Mouse (Mus musculus): ENCODE data around the gene Lurap1.
A peak's percentile ranks its signal among the peaks of the same experiment; 100 is the strongest.

Lurap1 gene

DNA sequence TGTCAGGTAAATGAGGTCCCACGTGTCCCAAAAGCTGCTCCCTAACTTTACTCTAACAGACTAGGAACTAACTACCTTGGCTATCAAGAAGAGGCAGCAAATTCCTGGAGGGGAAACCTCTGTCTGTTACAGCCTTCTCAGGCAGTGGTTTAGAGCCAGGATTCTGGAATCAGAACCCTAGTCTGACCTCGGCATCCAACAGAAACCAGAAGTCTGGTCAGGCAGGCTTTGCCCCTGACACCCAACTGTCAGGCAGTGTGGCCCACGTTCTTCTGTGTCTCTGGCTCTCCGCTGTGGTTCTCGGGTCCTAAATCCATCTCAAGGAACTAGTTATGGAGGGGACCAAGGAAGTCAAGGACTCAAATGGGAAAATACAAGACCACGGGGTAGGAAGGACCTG lies at the start of gene Lurap1:
Gene Lurap1 (minus strand): TSS at position 101 of the 400 bp plus-strand sequence.
- Histone ChIP-seq H3K9me3 (ENCODE audit: low read length) (peaks cover 4% of the 10 kb centered on the region), H3K4me3 (replicated peaks; ENCODE audit: low read length) (peak within 1 kb of the TSS; percentile 89), H3K36me3 (ENCODE audit: insufficient read depth, low read length) (peaks cover 48% of the 10 kb centered on the region), H3K27me3 (ENCODE audit: insufficient read depth, low read length) (peaks cover 3% of the 10 kb centered on the region; the same call in 1 of the 2 replicates), H3K4me1 (replicated peaks; ENCODE audit: low read depth, low read length) (peaks cover 44% of the 10 kb centered on the region)
- TF ChIP-seq CTCF (conservative IDR thresholded peaks at IDR 0.05; ENCODE audit: low read length) = no peak
- no peak for TF ChIP-seq NANOG (IDR thresholded peaks at IDR 0.05; ENCODE audit: borderline replicate concordance, low read length)
- TF ChIP-seq POU5F1 (IDR thresholded peaks at IDR 0.05; ENCODE audit: borderline replicate concordance, low read length) = no peak

DNA sequence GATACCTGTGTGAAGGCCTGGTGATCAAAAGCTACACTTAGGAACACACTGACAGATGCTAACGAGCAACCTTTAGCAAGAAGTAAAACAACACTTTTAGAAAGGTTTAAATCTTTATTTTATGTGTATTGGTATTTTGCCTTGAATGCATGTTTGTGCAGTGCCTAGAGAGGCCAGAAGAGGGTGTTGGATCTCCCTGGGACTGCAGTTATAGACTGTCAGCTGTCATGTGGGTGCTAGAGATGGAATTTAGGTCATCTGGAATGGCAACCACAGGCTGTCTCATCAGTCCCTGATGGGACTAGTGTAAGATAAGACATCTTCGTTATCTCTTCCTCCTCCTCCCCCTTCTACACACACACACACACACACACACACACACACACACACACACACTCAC lies 47.3 kb upstream of the Lurap1 start:
- Histone ChIP-seq H3K36me3 (ENCODE audit: insufficient read depth, low read length) (no peaks in the 10 kb centered on the region), H3K9me3 (ENCODE audit: low read length) (no peaks in the 10 kb centered on the region), H3K27me3 (ENCODE audit: insufficient read depth, low read length) (peaks cover 2% of the 10 kb centered on the region; the same call in 1 of the 2 replicates), H3K4me3 (replicated peaks; ENCODE audit: low read length) (no peak overlapping the region), H3K4me1 (replicated peaks; ENCODE audit: low read depth, low read length) (no peaks in the 10 kb centered on the region)
- peak; percentile 31 for TF ChIP-seq CTCF (conservative IDR thresholded peaks at IDR 0.05; ENCODE audit: low read length)
- TF ChIP-seq NANOG (IDR thresholded peaks at IDR 0.05; ENCODE audit: borderline replicate concordance, low read length) = no peak
- TF ChIP-seq POU5F1 (IDR thresholded peaks at IDR 0.05; ENCODE audit: borderline replicate concordance, low read length) = no peak

DNA sequence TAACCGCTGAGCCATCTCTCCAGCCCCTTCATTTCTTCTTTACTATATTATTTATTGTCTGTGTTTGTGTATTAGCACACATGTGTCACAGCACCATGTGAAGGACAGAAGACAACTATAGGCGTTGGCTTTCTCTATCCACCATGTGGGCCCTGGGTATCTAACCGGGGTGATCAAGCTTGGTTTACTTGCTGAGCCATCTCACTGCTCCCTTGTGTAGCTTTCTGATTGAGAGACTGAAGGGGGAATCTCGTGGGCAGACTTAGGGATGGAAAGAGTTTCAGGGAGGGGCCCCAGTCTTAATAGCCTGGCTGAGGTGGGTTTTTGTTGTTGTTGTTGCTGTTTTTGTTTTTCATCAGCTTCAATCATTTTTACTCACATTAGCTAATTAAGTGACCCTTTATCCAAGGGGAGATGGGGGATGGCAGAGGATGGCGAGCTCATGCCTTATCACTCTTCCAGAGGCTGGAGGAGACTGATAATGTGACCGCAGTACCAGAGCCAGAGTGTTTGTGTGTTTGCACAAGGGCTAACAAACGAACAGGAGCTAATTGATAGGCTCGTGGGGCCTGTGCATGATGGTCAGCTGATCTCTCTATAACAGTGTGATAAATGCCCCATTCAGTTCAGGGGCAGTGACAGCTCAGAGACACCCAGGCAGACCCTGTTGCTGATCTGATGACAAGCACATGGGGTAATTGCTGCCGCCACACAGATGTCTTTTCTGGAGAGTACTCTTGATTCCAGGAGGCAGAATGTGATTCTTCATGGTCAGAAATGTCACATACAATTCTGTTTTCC lies 42.6 kb upstream of the Lurap1 start:
- TF ChIP-seq NANOG (IDR thresholded peaks at IDR 0.05; ENCODE audit: borderline replicate concordance, low read length) = no peak
- TF ChIP-seq POU5F1 (IDR thresholded peaks at IDR 0.05; ENCODE audit: borderline replicate concordance, low read length) = no peak
- no peak for TF ChIP-seq CTCF (conservative IDR thresholded peaks at IDR 0.05; ENCODE audit: low read length)
- no peaks in the 10 kb centered on the region for H3K27me3 ChIP-seq (ENCODE audit: insufficient read depth, low read length)
- no peak overlapping the region for H3K4me3 ChIP-seq (replicated peaks; ENCODE audit: low read length)
- no peaks in the 10 kb centered on the region for H3K9me3 ChIP-seq (ENCODE audit: low read length)
- H3K4me1 ChIP-seq (replicated peaks; ENCODE audit: low read depth, low read length) = no peaks in the 10 kb centered on the region
- no peaks in the 10 kb centered on the region for H3K36me3 ChIP-seq (ENCODE audit: insufficient read depth, low read length)

DNA sequence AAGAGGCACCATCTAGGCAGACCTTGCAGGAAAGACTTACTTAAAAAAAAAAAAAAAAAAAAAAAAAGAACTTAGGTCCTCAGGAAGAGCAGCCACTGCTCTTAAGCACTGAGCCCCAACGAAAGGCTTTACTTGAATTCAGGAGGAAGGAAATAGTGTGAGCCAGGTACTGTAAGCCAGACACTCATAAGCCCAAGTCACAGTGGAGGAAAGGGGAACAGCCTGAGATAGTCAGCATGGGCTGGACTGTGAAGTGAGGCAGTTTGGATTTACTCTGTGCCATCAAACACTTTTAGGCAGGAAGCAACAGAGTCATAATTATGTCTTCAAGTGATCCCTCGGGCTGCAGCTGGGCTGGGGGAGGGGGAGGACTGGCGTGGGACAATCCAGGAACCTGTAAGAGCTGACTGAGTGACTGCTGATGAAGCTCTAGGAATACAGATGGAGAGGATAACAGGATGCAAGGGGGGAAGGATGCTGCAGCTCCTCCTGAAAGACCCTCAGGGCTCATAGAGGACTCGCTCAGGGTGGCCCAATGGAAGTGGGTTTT lies 41.2 kb upstream of the Lurap1 start:
- no peak for TF ChIP-seq CTCF (conservative IDR thresholded peaks at IDR 0.05; ENCODE audit: low read length)
- no peak for TF ChIP-seq POU5F1 (IDR thresholded peaks at IDR 0.05; ENCODE audit: borderline replicate concordance, low read length)
- TF ChIP-seq NANOG (IDR thresholded peaks at IDR 0.05; ENCODE audit: borderline replicate concordance, low read length) = no peak
- H3K27me3 ChIP-seq (ENCODE audit: insufficient read depth, low read length) = no peaks in the 10 kb centered on the region
- 0 out of 2 replicates have a peak, but pooled peaks cover 3% of the 10 kb centered on the region for H3K9me3 ChIP-seq (ENCODE audit: low read length)
- no peak overlapping the region for H3K4me3 ChIP-seq (replicated peaks; ENCODE audit: low read length)
- H3K4me1 ChIP-seq (replicated peaks; ENCODE audit: low read depth, low read length) = no peaks in the 10 kb centered on the region
- H3K36me3 ChIP-seq (ENCODE audit: insufficient read depth, low read length) = no peaks in the 10 kb centered on the region

DNA sequence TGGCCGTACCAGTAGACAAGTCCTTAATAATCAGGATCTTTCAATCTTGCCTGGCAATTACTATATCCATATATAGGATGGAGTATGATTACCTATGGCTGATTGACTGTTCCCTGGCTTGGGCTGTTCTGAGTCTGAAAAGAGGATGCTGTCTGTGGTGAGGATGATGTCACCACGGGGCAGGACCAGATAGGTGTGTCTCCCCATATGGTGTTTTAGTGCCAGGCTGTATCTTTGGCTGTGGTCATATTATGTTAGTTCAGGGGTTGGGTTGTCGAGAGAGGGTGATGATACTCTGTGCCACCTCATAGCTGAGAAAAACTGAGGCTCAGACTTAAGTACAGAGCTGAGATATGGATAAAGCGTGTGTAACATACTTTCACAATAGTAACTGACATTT lies 33.9 kb upstream of the Lurap1 start:
- H3K4me1 ChIP-seq (replicated peaks; ENCODE audit: low read depth, low read length) = peaks cover 27% of the 10 kb centered on the region
- H3K9me3 ChIP-seq (ENCODE audit: low read length) = 0 out of 2 replicates have a peak, but pooled peaks cover 3% of the 10 kb centered on the region
- H3K36me3 ChIP-seq (ENCODE audit: insufficient read depth, low read length) = no peaks in the 10 kb centered on the region
- no peak for TF ChIP-seq CTCF (conservative IDR thresholded peaks at IDR 0.05; ENCODE audit: low read length)
- TF ChIP-seq NANOG (IDR thresholded peaks at IDR 0.05; ENCODE audit: borderline replicate concordance, low read length) = no peak
- no peak overlapping the region for H3K4me3 ChIP-seq (replicated peaks; ENCODE audit: low read length)
- no peaks in the 10 kb centered on the region for H3K27me3 ChIP-seq (ENCODE audit: insufficient read depth, low read length)

DNA sequence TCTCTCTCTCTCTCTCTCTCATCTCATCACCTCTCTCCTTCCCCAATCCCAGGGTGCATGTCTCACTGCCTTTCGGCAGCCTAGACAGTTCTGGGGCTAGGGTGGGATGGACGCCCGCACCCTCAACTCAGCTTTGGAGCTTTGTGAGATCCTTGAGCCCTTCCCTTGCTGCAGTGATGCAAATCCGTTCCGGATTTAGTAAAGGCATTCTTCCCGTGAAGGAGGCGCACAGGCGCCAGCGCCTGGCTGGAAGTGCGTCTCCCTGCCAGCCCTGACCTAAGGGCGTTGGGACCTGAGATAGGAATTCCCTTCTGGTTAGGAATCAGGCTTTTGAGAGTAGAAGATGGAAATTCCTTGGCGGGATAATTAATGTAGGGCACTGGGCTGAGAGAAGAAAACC lies 31.6 kb upstream of the Lurap1 start:
- Histone ChIP-seq H3K27me3 (ENCODE audit: insufficient read depth, low read length) (no peaks in the 10 kb centered on the region), H3K36me3 (ENCODE audit: insufficient read depth, low read length) (no peaks in the 10 kb centered on the region), H3K4me3 (replicated peaks; ENCODE audit: low read length) (peak overlapping the region; percentile 60), H3K9me3 (ENCODE audit: low read length) (0 out of 2 replicates have a peak, but pooled peaks cover 3% of the 10 kb centered on the region), H3K4me1 (replicated peaks; ENCODE audit: low read depth, low read length) (peaks cover 39% of the 10 kb centered on the region)
- no peak for TF ChIP-seq CTCF (conservative IDR thresholded peaks at IDR 0.05; ENCODE audit: low read length)
- TF ChIP-seq NANOG (IDR thresholded peaks at IDR 0.05; ENCODE audit: borderline replicate concordance, low read length) = no peak
- no peak for TF ChIP-seq POU5F1 (IDR thresholded peaks at IDR 0.05; ENCODE audit: borderline replicate concordance, low read length)

DNA sequence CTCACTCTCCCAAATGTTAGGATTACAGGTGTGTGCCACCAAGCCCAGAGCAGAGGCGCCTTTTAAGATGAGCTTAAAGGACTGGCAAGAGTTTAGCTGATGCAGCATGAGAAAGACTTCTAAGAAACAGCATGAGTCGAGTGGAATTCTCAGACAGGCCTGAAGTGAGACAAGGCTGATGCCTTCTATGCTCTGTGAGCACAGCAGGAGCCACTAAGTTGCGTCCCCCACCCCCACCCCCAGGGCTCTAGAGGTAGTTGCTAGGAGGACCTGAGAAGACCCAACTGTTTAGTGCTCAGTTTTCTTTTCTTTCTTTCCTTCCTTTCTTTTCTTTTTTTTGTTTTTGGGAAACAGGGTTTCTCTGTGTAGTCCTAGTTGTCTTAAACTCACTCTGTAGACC lies 30.9 kb upstream of the Lurap1 start:
- TF ChIP-seq NANOG (IDR thresholded peaks at IDR 0.05; ENCODE audit: borderline replicate concordance, low read length) (no peak), CTCF (conservative IDR thresholded peaks at IDR 0.05; ENCODE audit: low read length) (no peak), POU5F1 (IDR thresholded peaks at IDR 0.05; ENCODE audit: borderline replicate concordance, low read length) (no peak)
- H3K4me3 ChIP-seq (replicated peaks; ENCODE audit: low read length) = no peak overlapping the region
- peaks cover 46% of the 10 kb centered on the region for H3K4me1 ChIP-seq (replicated peaks; ENCODE audit: low read depth, low read length)

DNA sequence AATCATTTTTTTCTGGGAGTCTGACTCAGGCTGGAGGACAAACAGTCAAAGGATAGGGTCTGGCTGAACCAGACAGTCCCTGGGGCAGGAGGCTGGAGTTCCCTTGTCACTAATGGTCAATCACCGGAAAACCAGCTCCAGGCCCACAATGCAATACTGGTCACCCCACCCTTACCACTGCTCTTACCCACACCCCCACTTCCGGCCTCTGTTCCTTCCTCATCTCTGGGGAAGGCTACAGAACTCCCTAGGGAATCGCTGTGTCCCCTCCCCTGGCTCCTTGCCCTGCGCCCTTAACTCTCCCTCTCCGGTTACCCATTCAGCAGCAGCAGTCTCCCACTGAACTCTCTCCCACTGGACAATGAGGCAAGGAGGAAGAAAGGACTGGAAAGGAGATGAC lies 26.0 kb upstream of the Lurap1 start:
- no peaks in the 10 kb centered on the region for H3K36me3 ChIP-seq (ENCODE audit: insufficient read depth, low read length)
- TF ChIP-seq CTCF (conservative IDR thresholded peaks at IDR 0.05; ENCODE audit: low read length) = no peak
- TF ChIP-seq NANOG (IDR thresholded peaks at IDR 0.05; ENCODE audit: borderline replicate concordance, low read length) = no peak
- no peak for TF ChIP-seq POU5F1 (IDR thresholded peaks at IDR 0.05; ENCODE audit: borderline replicate concordance, low read length)
- H3K4me1 ChIP-seq (replicated peaks; ENCODE audit: low read depth, low read length) = peaks cover 73% of the 10 kb centered on the region
- H3K27me3 ChIP-seq (ENCODE audit: insufficient read depth, low read length) = no peaks in the 10 kb centered on the region
- peak overlapping the region; percentile 78 for H3K4me3 ChIP-seq (replicated peaks; ENCODE audit: low read length)
- no peaks in the 10 kb centered on the region for H3K9me3 ChIP-seq (ENCODE audit: low read length)

More for the DNA sequence above, 30.9 kb upstream of the Lurap1 start:
- H3K9me3 ChIP-seq (ENCODE audit: low read length) = no peaks in the 10 kb centered on the region
- H3K27me3 ChIP-seq (ENCODE audit: insufficient read depth, low read length) = no peaks in the 10 kb centered on the region
- H3K36me3 ChIP-seq (ENCODE audit: insufficient read depth, low read length) = no peaks in the 10 kb centered on the region
